Mouse (Mus musculus): ENCODE results near the gene Atp10a.

GRCm38 (mm10) chr7:58732406-58732805 is 76.4 kb downstream of the Atp10a start:
- TF ChIP-seq POLR2A (IDR thresholded peaks at IDR 0.05; ENCODE audit: insufficient read length, low read depth) (no peak), MYOD1 (IDR thresholded peaks at IDR 0.05; ENCODE audit: control insufficient read depth in 1 of 3, insufficient read length in 2 of 3, low read depth in 2 of 3) (no peak), TCF12 (IDR thresholded peaks at IDR 0.05; ENCODE audit: insufficient read depth, poor library complexity, severe bottlenecking) (no peak), E2F4 (IDR thresholded peaks at IDR 0.05; ENCODE audit: insufficient read depth) (no peak), MYOG (IDR thresholded peaks at IDR 0.05; ENCODE audit: control insufficient read depth in 1 of 3, insufficient read depth in 1 of 3, insufficient read length in 2 of 3, low read depth in 2 of 3) (no peak), USF1 (IDR thresholded peaks at IDR 0.05; ENCODE audit: low read depth) (no peak), MAX (IDR thresholded peaks at IDR 0.05; ENCODE audit: low read depth) (no peak), POLR2AphosphoS2 (IDR thresholded peaks at IDR 0.05; ENCODE audit: insufficient read length, low read depth) (no peak), CEBPB (IDR thresholded peaks at IDR 0.05; ENCODE audit: insufficient read depth, poor library complexity, severe bottlenecking) (no peak), TCF3 (IDR thresholded peaks at IDR 0.05; ENCODE audit: insufficient read length, low read depth) (no peak), SRF (IDR thresholded peaks at IDR 0.05; ENCODE audit: control insufficient read depth, insufficient read length, low read depth) (no peak)

Measured in myocyte (in vitro differentiated cells).